Mouse (Mus musculus): ENCODE data around the gene Ifitm5. TPM values are rescaled to one million over a fixed set of nuclear protein-coding genes. Genes with fewer than 3 reads are reported as not detected.

Gene Ifitm5
- polyA plus RNA-seq, 1 experiment from 2014 or later: 1.6 TPM

- Histone ChIP-seq H3K9me3 (replicated peaks) (no peaks in the 10 kb centered on the region), H3K4me3 (no peak overlapping the region), H3K4me1 (peaks cover 14% of the 10 kb centered on the region), H3K27ac (no peak overlapping the region), H3K27me3 (no peaks in the 10 kb centered on the region), H3K9ac (no peak overlapping the region), H3K36me3 (no peaks in the 10 kb centered on the region; the same call in 1 of the 2 replicates), H3K4me2 (replicated peaks) (no peak overlapping the region)
- 92% methylated on average over 5 of the region's 5 CpGs for WGBS
- ATAC-seq (ENCODE audit: low FRiP score): no peak
Measured at GRCm38 (mm10) chr7:140945247-140945646, 4.8 kb downstream of the Ifitm5 start.

GRCm38 (mm10) chr7:140944236-140944635, 5.9 kb downstream of the Ifitm5 start:
- H3K4me1 ChIP-seq: peaks cover 20% of the 10 kb centered on the region
- H3K4me3 ChIP-seq: no peak overlapping the region
- no peaks in the 10 kb centered on the region for H3K9me3 ChIP-seq (replicated peaks)
- H3K36me3 ChIP-seq: no peaks in the 10 kb centered on the region; the same call in 1 of the 2 replicates
- H3K27me3 ChIP-seq: no peaks in the 10 kb centered on the region
- ATAC-seq (ENCODE audit: low FRiP score): no peak
- WGBS: 89% methylated on average over 7 of the region's 7 CpGs
- H3K4me2 ChIP-seq (replicated peaks): no peak overlapping the region
- no peak overlapping the region for H3K27ac ChIP-seq
- H3K9ac ChIP-seq: no peak overlapping the region

- ATAC-seq (ENCODE audit: low FRiP score): no peak
- Histone ChIP-seq H3K27me3 (no peaks in the 10 kb centered on the region), H3K4me2 (replicated peaks) (no peak overlapping the region), H3K4me1 (peaks cover 20% of the 10 kb centered on the region), H3K4me3 (no peak overlapping the region), H3K27ac (no peak overlapping the region), H3K9ac (no peak overlapping the region; the same call in 1 of the 2 replicates), H3K9me3 (replicated peaks) (no peaks in the 10 kb centered on the region), H3K36me3 (no peaks in the 10 kb centered on the region; the same call in 1 of the 2 replicates)
- WGBS: 94% methylated on average over 4 of the region's 4 CpGs
Measured at GRCm38 (mm10) chr7:140943356-140943755, 6.7 kb downstream of the Ifitm5 start.

GRCm38 (mm10) chr7:140942811-140943210, 7.3 kb downstream of the Ifitm5 start:
- H3K9ac ChIP-seq: no peak overlapping the region
- 90% methylated on average over 10 of the region's 10 CpGs for WGBS
- H3K27me3 ChIP-seq: no peaks in the 10 kb centered on the region
- no peaks in the 10 kb centered on the region for H3K9me3 ChIP-seq (replicated peaks)
- no peak for ATAC-seq (ENCODE audit: low FRiP score)
- no peaks in the 10 kb centered on the region; the same call in 1 of the 2 replicates for H3K36me3 ChIP-seq
- peaks cover 20% of the 10 kb centered on the region for H3K4me1 ChIP-seq
- no peak overlapping the region for H3K27ac ChIP-seq
- no peak overlapping the region for H3K4me2 ChIP-seq (replicated peaks)
- H3K4me3 ChIP-seq: no peak overlapping the region

GRCm38 (mm10) chr7:140942341-140942740, 7.8 kb downstream of the Ifitm5 start:
- no peaks in the 10 kb centered on the region; the same call in 1 of the 2 replicates for H3K36me3 ChIP-seq
- H3K4me2 ChIP-seq (replicated peaks): peak overlapping the region; percentile 59
- peak overlapping the region; percentile 39 for H3K4me3 ChIP-seq
- peaks cover 20% of the 10 kb centered on the region for H3K4me1 ChIP-seq
- 57% methylated on average over 9 of the region's 9 CpGs for WGBS
- ATAC-seq (ENCODE audit: low FRiP score): no peak
- peak overlapping the region; percentile 65 for H3K9ac ChIP-seq
- no peaks in the 10 kb centered on the region for H3K27me3 ChIP-seq
- peak overlapping the region; percentile 18; the same call in 1 of the 2 replicates for H3K27ac ChIP-seq
- H3K9me3 ChIP-seq (replicated peaks): no peaks in the 10 kb centered on the region

- peak; percentile 85 for ATAC-seq (ENCODE audit: low FRiP score)
- peak within 1 kb of the TSS; percentile 39 for H3K4me3 ChIP-seq
- H3K36me3 ChIP-seq: no peaks in the 10 kb centered on the region; the same call in 1 of the 2 replicates
- no peaks in the 10 kb centered on the region for H3K9me3 ChIP-seq (replicated peaks)
- H3K27me3 ChIP-seq: peaks cover 3% of the 10 kb centered on the region; the same call in 1 of the 2 replicates
- peak within 1 kb of the TSS; percentile 65 for H3K9ac ChIP-seq
- H3K4me2 ChIP-seq (replicated peaks): peak within 1 kb of the TSS; percentile 59
- peak within 1 kb of the TSS; percentile 18; the same call in 1 of the 2 replicates for H3K27ac ChIP-seq
- WGBS: 4% methylated on average over 33 of the region's 33 CpGs
- peaks cover 20% of the 10 kb centered on the region for H3K4me1 ChIP-seq
Measured at GRCm38 (mm10) chr7:140941222-140942051, 8.7 kb downstream of the Ifitm5 start, which contains the start of gene Pgghg. Gene Pgghg (plus strand): TSS chr7:140941391.

GRCm38 (mm10) chr7:140939669-140940171, 10.4 kb downstream of the Ifitm5 start:
- H3K4me1 ChIP-seq: peaks cover 20% of the 10 kb centered on the region
- no peak for ATAC-seq (ENCODE audit: low FRiP score)
- H3K4me2 ChIP-seq (replicated peaks): peak overlapping the region; percentile 9; the same call in 1 of the 2 replicates
- H3K27ac ChIP-seq: no peak overlapping the region
- no peak overlapping the region for H3K4me3 ChIP-seq
- H3K27me3 ChIP-seq: peaks cover 3% of the 10 kb centered on the region; the same call in 1 of the 2 replicates
- no peaks in the 10 kb centered on the region for H3K9me3 ChIP-seq (replicated peaks)
- H3K36me3 ChIP-seq: no peaks in the 10 kb centered on the region; the same call in 1 of the 2 replicates
- WGBS: 16% methylated on average over 8 of the region's 8 CpGs
- no peak overlapping the region for H3K9ac ChIP-seq

- Histone ChIP-seq H3K4me2 (replicated peaks) (no peak overlapping the region), H3K27ac (no peak overlapping the region), H3K4me3 (no peak overlapping the region), H3K36me3 (no peaks in the 10 kb centered on the region), H3K27me3 (peaks cover 3% of the 10 kb centered on the region; the same call in 1 of the 2 replicates), H3K4me1 (peaks cover 20% of the 10 kb centered on the region), H3K9ac (no peak overlapping the region), H3K9me3 (replicated peaks) (no peaks in the 10 kb centered on the region)
- WGBS: 35% methylated on average over 2 of the region's 2 CpGs
- ATAC-seq (ENCODE audit: low FRiP score): no peak
Measured at GRCm38 (mm10) chr7:140938896-140939295, 11.2 kb downstream of the Ifitm5 start.

- H3K36me3 ChIP-seq: no peaks in the 10 kb centered on the region
- H3K9me3 ChIP-seq (replicated peaks): no peaks in the 10 kb centered on the region
- H3K27me3 ChIP-seq: peaks cover 3% of the 10 kb centered on the region; the same call in 1 of the 2 replicates
- no peak overlapping the region for H3K4me2 ChIP-seq (replicated peaks)
- no peak overlapping the region for H3K27ac ChIP-seq
- H3K9ac ChIP-seq: no peak overlapping the region
- no peak overlapping the region for H3K4me3 ChIP-seq
- 43% methylated on average over 3 of the region's 3 CpGs for WGBS
- ATAC-seq (ENCODE audit: low FRiP score): no peak
- peaks cover 20% of the 10 kb centered on the region for H3K4me1 ChIP-seq
Measured at GRCm38 (mm10) chr7:140938436-140938835, 11.7 kb downstream of the Ifitm5 start.

GRCm38 (mm10) chr7:140927181-140927580, 22.9 kb downstream of the Ifitm5 start:
- no peak overlapping the region for H3K4me2 ChIP-seq (replicated peaks)
- ATAC-seq (ENCODE audit: low FRiP score): no peak
- H3K4me1 ChIP-seq: peaks cover 13% of the 10 kb centered on the region
- no peaks in the 10 kb centered on the region for H3K9me3 ChIP-seq (replicated peaks)
- H3K4me3 ChIP-seq: no peak overlapping the region
- no peak overlapping the region for H3K9ac ChIP-seq
- H3K27me3 ChIP-seq: peaks cover 41% of the 10 kb centered on the region
- H3K36me3 ChIP-seq: no peaks in the 10 kb centered on the region
- H3K27ac ChIP-seq: no peak overlapping the region
- 79% methylated on average over 6 of the region's 6 CpGs for WGBS

GRCm38 (mm10) chr7:140923070-140923775, 26.9 kb downstream of the Ifitm5 start:
- H3K9ac ChIP-seq: peak overlapping the region; percentile 44
- peak overlapping the region; percentile 87 for H3K4me2 ChIP-seq (replicated peaks)
- no peaks in the 10 kb centered on the region for H3K9me3 ChIP-seq (replicated peaks)
- no peaks in the 10 kb centered on the region for H3K36me3 ChIP-seq
- peaks cover 76% of the 10 kb centered on the region for H3K27me3 ChIP-seq
- WGBS: 19% methylated on average over 30 of the region's 30 CpGs
- no peak for ATAC-seq (ENCODE audit: low FRiP score)
- peak overlapping the region; percentile 37 for H3K4me3 ChIP-seq
- no peak overlapping the region for H3K27ac ChIP-seq
- H3K4me1 ChIP-seq: peaks cover 17% of the 10 kb centered on the region

Data from hindbrain, embryonic 12.5 days (tissue).